In the genomic region with DNA sequence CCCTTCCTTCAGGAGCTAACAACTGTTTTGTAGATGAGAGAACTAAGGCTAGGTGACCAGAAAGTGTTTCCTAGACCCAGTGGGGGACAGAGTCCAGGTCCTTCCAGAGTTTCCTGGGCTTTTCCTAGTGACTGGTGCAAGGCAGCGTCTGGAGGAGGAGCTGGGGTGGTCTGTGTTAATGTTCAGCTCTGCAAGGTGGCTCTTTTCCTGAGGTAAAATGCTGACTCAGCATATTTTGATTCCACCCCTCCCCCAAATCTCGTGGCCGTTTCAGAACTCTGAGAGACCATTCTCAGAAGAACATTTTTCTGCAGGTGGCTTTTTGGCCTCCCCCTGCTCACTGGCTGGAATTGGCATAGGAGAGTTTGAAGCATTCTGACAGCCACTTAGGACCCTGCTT, we compare ENCODE assay signal across 23 mouse cellular contexts.
DNase-seq lines count a peak whose midpoint lies in the region; ATAC-seq and TF ChIP-seq lines count a peak whose summit lies in the region.
"Had no signal": no experiment of that assay in that cellular context is flagged by ENCODE, and none has a peak within 500 bp of the region (broad histone marks: within the 10 kb centered on the region; RNA-seq: fewer than 3 reads in every experiment).

No protein-coding gene starts in this region.

- H3K27ac ChIP-seq in CH12.LX (ENCODE audit: insufficient read depth, low read depth) = no peak overlapping the region
- H3K27ac ChIP-seq in ES-Bruce4 (ENCODE audit: insufficient read depth, low read length) = peak overlapping the region; percentile 62
- H3K27ac ChIP-seq in MEL (ENCODE audit: control insufficient read depth, low read depth, low read length) = no peak overlapping the region
- no peak overlapping the region for H3K27ac ChIP-seq in forebrain, embryonic 16.5 days (ENCODE audit: low read length)
- H3K27ac ChIP-seq in heart, adult 2 months = no peak overlapping the region
- H3K27ac ChIP-seq: embryonic facial prominence, embryonic 10.5 days; embryonic facial prominence, embryonic 12.5 days; forebrain, embryonic 13.5 days; forebrain, embryonic 15.5 days had no signal

- WGBS in forebrain, embryonic 16.5 days = 72% methylated on average over 3 of the region's 3 CpGs
- 67% methylated on average over 3 of the region's 3 CpGs for WGBS in heart, adult 2 months

- TF ChIP-seq RAD21 in CH12.LX (IDR thresholded peaks at IDR 0.05; ENCODE audit: low read depth, low read length) (no peak), MEL (IDR thresholded peaks at IDR 0.05; ENCODE audit: low read depth, low read length) (no peak)

- H3K36me3 ChIP-seq in CH12.LX (replicated peaks in 1 of 2; ENCODE audit: control insufficient read depth in 1 of 2, insufficient read depth in 1 of 2, low read length in 1 of 2) (no peaks in the 10 kb centered on the region), ES-Bruce4 (ENCODE audit: control insufficient read depth, insufficient read depth, low read length, poor library complexity, severe bottlenecking) (peaks cover 67% of the 10 kb centered on the region), MEL (ENCODE audit: control insufficient read depth in 1 of 2, insufficient read depth in 2 of 2, low read length in 2 of 2) (no peaks in the 10 kb centered on the region)
- H3K36me3 ChIP-seq in forebrain, embryonic 16.5 days (ENCODE audit: control insufficient read depth, insufficient read depth) = no peaks in the 10 kb centered on the region
- H3K36me3 ChIP-seq in heart, adult 2 months (ENCODE audit: control insufficient read depth, insufficient read depth, low read length) = no peaks in the 10 kb centered on the region
- H3K36me3 ChIP-seq: embryonic facial prominence, embryonic 10.5 days; embryonic facial prominence, embryonic 12.5 days; forebrain, embryonic 15.5 days; G1E had no signal

- TF ChIP-seq POLR2A in CH12.LX (IDR thresholded peaks at IDR 0.05; ENCODE audit: low read depth, low read length) (no peak), ES-Bruce4 (IDR thresholded peaks at IDR 0.05; ENCODE audit: insufficient read depth, low read length) (no peak), MEL (IDR thresholded peaks at IDR 0.05; ENCODE audit: control insufficient read depth in 1 of 2, insufficient read depth in 1 of 2, low read depth in 1 of 2, low read length in 2 of 2, poor library complexity in 1 of 2) (no peak)
- TF ChIP-seq POLR2A in heart, adult 2 months (IDR thresholded peaks at IDR 0.05; ENCODE audit: insufficient read depth, low read depth, low read length) = no peak

- in situ Hi-C loops in CH12.LX (cut with MboI; ENCODE audit: low pct_ligation_motif_present, low pct_unique_long_range_greater_than_20kb, low sequenced_read_pairs) = no loop called here

- no peak for ATAC-seq in forebrain, embryonic 16.5 days
- ATAC-seq: activated CD4-positive, CD25-positive, alpha-beta regulatory T cell, adult 4 months; CD4-positive, CD25-positive, alpha-beta regulatory T cell, adult 4 months; forebrain, embryonic 13.5 days; forebrain, embryonic 15.5 days had no signal

- no peak for TF ChIP-seq CTCF in CH12.LX (conservative IDR thresholded peaks at IDR 0.05 in 1 of 2, IDR thresholded peaks at IDR 0.05 in 1 of 2; ENCODE audit: low read depth in 2 of 2, low read length in 2 of 2)
- no peak for TF ChIP-seq CTCF in ES-Bruce4 (IDR thresholded peaks at IDR 0.05; ENCODE audit: low read depth, low read length)
- no peak for TF ChIP-seq CTCF in MEL (IDR thresholded peaks at IDR 0.05 in 2 of 3, conservative IDR thresholded peaks at IDR 0.05 in 1 of 3; ENCODE audit: control insufficient read depth in 1 of 3, insufficient read depth in 1 of 3, low read depth in 2 of 3, low read length in 3 of 3, poor library complexity in 1 of 3, severe bottlenecking in 1 of 3)
- no peak for TF ChIP-seq CTCF in heart, adult 2 months (IDR thresholded peaks at IDR 0.05)

- H3K9me3 ChIP-seq in CH12.LX (replicated peaks; ENCODE audit: low read length) (no peaks in the 10 kb centered on the region), ES-Bruce4 (replicated peaks; ENCODE audit: control insufficient read depth, insufficient read depth, low read length, poor library complexity, severe bottlenecking) (no peaks in the 10 kb centered on the region), MEL (replicated peaks; ENCODE audit: insufficient read depth, low read length) (no peaks in the 10 kb centered on the region)
- no peaks in the 10 kb centered on the region for H3K9me3 ChIP-seq in forebrain, embryonic 16.5 days (ENCODE audit: control insufficient read depth, low read length)
- H3K9me3 ChIP-seq: embryonic facial prominence, embryonic 10.5 days; embryonic facial prominence, embryonic 12.5 days; forebrain, embryonic 13.5 days; forebrain, embryonic 15.5 days; G1E had no signal

- DNase-seq in CH12.LX (ENCODE audit: extremely low read depth) (no peak), MEL (ENCODE audit: low read depth, low spot score) (no peak)
- DNase-seq in yolk sac, embryonic 10.5 days (ENCODE audit: low spot score) = peak; percentile 61
- DNase-seq in heart, adult 2 months = no peak
- DNase-seq in kidney, adult 11 months = no peak
- DNase-seq: adrenal gland, adult 8-10 months; adrenal gland, postnatal 14 days; adrenal gland, postnatal 36 days; B cell, adult 2 months; cerebellum, adult 11-12 months; cerebellum, adult 8-10 months; cerebellum, adult 9-11 months; cerebellum, postnatal 14 days; cerebellum, postnatal 36 days had no signal

- no peak overlapping the region for H3K4me2 ChIP-seq in CH12.LX (ENCODE audit: insufficient read depth, low read depth, poor library complexity, severe bottlenecking)
- no peak overlapping the region for H3K4me2 ChIP-seq in forebrain, embryonic 16.5 days (ENCODE audit: low read length)
- H3K4me2 ChIP-seq: embryonic facial prominence, embryonic 12.5 days; forebrain, embryonic 13.5 days; forebrain, embryonic 15.5 days had no signal

- H3K9ac ChIP-seq in CH12.LX (ENCODE audit: insufficient read depth, low read depth) (no peak overlapping the region), ES-Bruce4 (ENCODE audit: low read depth, poor library complexity, severe bottlenecking) (no peak overlapping the region), MEL (ENCODE audit: control insufficient read depth, low read depth, low read length, poor library complexity, severe bottlenecking) (no peak overlapping the region)
- H3K9ac ChIP-seq in forebrain, embryonic 16.5 days (replicated peaks; ENCODE audit: low read depth, low read length) = no peak overlapping the region
- H3K9ac ChIP-seq in heart, adult 2 months (ENCODE audit: low read depth, low read length) = no peak overlapping the region
- H3K9ac ChIP-seq: embryonic facial prominence, embryonic 12.5 days; forebrain, embryonic 13.5 days; forebrain, embryonic 15.5 days had no signal

- H3K4me3 ChIP-seq in CH12.LX (replicated peaks in 1 of 3; ENCODE audit: low read depth in 2 of 3, low read length in 2 of 3, poor library complexity in 1 of 3) (no peak overlapping the region), ES-Bruce4 (ENCODE audit: low read depth, low read length) (no peak overlapping the region), MEL (ENCODE audit: control insufficient read depth in 1 of 2, insufficient read depth in 1 of 2, low read depth in 2 of 2, low read length in 2 of 2) (no peak overlapping the region)
- H3K4me3 ChIP-seq in forebrain, embryonic 16.5 days (replicated peaks; ENCODE audit: low read length) = no peak overlapping the region
- H3K4me3 ChIP-seq in heart, adult 2 months = no peak overlapping the region
- H3K4me3 ChIP-seq: embryonic facial prominence, embryonic 10.5 days; embryonic facial prominence, embryonic 12.5 days; forebrain, embryonic 13.5 days; forebrain, embryonic 15.5 days had no signal

- no peaks in the 10 kb centered on the region for H3K79me2 ChIP-seq in CH12.LX (replicated peaks; ENCODE audit: control insufficient read depth, extremely low read depth, insufficient read depth, poor library complexity, severe bottlenecking)
- H3K79me2 ChIP-seq in MEL (ENCODE audit: control insufficient read depth, insufficient read depth, low read length, poor library complexity) = no peaks in the 10 kb centered on the region
- no peaks in the 10 kb centered on the region for H3K79me2 ChIP-seq in heart, adult 2 months (replicated peaks; ENCODE audit: control insufficient read depth, insufficient read depth, low read length)

- dilution Hi-C loops in CH12.LX (cut with MboI; ENCODE audit: extremely low pct_ligation_motif_present, extremely low pct_unique_long_range_greater_than_20kb, low sequenced_read_pairs) = no loop called here

- intact Hi-C loops in heart, adult 2 months (cut with DNase I) = no loop called here

- peaks cover 3 to 8% of the 10 kb centered on the region in 2 experiments; a peak in 1 of 4 replicates for H3K4me1 ChIP-seq in CH12.LX (ENCODE audit: control insufficient read depth in 1 of 2, insufficient read depth in 2 of 2)
- H3K4me1 ChIP-seq in ES-Bruce4 (ENCODE audit: control insufficient read depth, insufficient read depth, low read length) = peaks cover 12% of the 10 kb centered on the region
- H3K4me1 ChIP-seq in MEL (ENCODE audit: control insufficient read depth in 1 of 2, insufficient read depth in 2 of 2, low read length in 2 of 2) = no peaks in the 10 kb centered on the region
- peaks cover 13% of the 10 kb centered on the region for H3K4me1 ChIP-seq in forebrain, embryonic 16.5 days (replicated peaks; ENCODE audit: control insufficient read depth, insufficient read depth, low read length)
- H3K4me1 ChIP-seq in heart, adult 2 months (ENCODE audit: control insufficient read depth, insufficient read depth, low read length) = peaks cover 2% of the 10 kb centered on the region

- H3K27me3 ChIP-seq in CH12.LX (replicated peaks) (peaks cover 67% of the 10 kb centered on the region), ES-Bruce4 (ENCODE audit: control insufficient read depth, insufficient read depth, low read length, poor library complexity, severe bottlenecking) (no peaks in the 10 kb centered on the region), MEL (ENCODE audit: control insufficient read depth in 1 of 2, insufficient read depth in 2 of 2, low read length in 2 of 2) (no peaks in the 10 kb centered on the region)
- no peaks in the 10 kb centered on the region for H3K27me3 ChIP-seq in forebrain, embryonic 16.5 days (replicated peaks; ENCODE audit: control insufficient read depth, insufficient read depth, low read length)
- no peaks in the 10 kb centered on the region for H3K27me3 ChIP-seq in heart, adult 2 months (ENCODE audit: control insufficient read depth, insufficient read depth, low read length)
- H3K27me3 ChIP-seq: embryonic facial prominence, embryonic 12.5 days; forebrain, embryonic 13.5 days; forebrain, embryonic 15.5 days had no signal

- no peak for TF ChIP-seq EP300 in CH12.LX (IDR thresholded peaks at IDR 0.05; ENCODE audit: low read length)
- no peak for TF ChIP-seq EP300 in ES-Bruce4 (IDR thresholded peaks at IDR 0.05; ENCODE audit: insufficient read depth, low read depth, low read length)
- no peak for TF ChIP-seq EP300 in MEL (IDR thresholded peaks at IDR 0.05; ENCODE audit: low read depth in 1 of 2, low read length in 2 of 2)
- no peak for TF ChIP-seq EP300 in heart, adult 2 months (IDR thresholded peaks at IDR 0.05; ENCODE audit: insufficient read depth, low read depth, low read length)

TF ChIP-seq in CH12.LX, 34 proteins besides CTCF, POLR2A, EP300 and RAD21 (continues in another document):
- TF ChIP-seq TBP (conservative IDR thresholded peaks at IDR 0.05; ENCODE audit: low read depth, low read length) = no peak

TF ChIP-seq in MEL, 35 proteins besides CTCF, POLR2A, EP300 and RAD21 (continues in another document):
- TF ChIP-seq SIN3A (IDR thresholded peaks at IDR 0.05; ENCODE audit: low read length) = no peak

Comparison
In these comparisons a context has a peak if more than half of its experiments do, and no peak if none do; other contexts are left out.
1. Of the 35 proteins assayed by ChIP-seq in both MEL and CH12.LX: peak only in MEL: none; only in CH12.LX: none; in both: MAFK; in neither: 34.